Mouse (Mus musculus) embryonic facial prominence, embryonic 15.5 days (tissue): ENCODE data around the gene Ube2e1. TPM values are rescaled to one million over a fixed set of nuclear protein-coding genes. Genes with fewer than 3 reads are reported as not detected.

Experiments
- ATAC-seq: fragments of 200-750 bp; cut with Nextera tagmentation; 2 replicates; pipeline ENCODE4 v1.8.0; 2017; ENCODE audit warnings: low read depth, moderate TSS enrichment; ENCODE audit not compliant: insufficient number of reproducible peaks, low FRiP score, low TSS enrichment
- H3K27ac ChIP-seq: fragments of 300-500 bp; sonication (generic); replicated peaks from 2 replicates; pipeline ENCODE4 v1.5.1; 2015; ENCODE audit warnings: mild to moderate bottlenecking, inconsistent platforms
- H3K27me3 ChIP-seq: fragments of 300-500 bp; sonication (generic); 2 replicates; pipeline ENCODE4 v1.6.1; 2015; ENCODE audit warnings: inconsistent platforms
- H3K36me3 ChIP-seq: fragments of 300-500 bp; sonication (generic); 2 replicates; pipeline ENCODE4 v1.6.1; 2015; ENCODE audit warnings: mild to moderate bottlenecking, inconsistent platforms
- H3K4me1 ChIP-seq: fragments of 300-500 bp; sonication (generic); 2 replicates; pipeline ENCODE4 v1.6.1; 2015; ENCODE audit warnings: inconsistent platforms
- H3K4me2 ChIP-seq: fragments of 300-500 bp; sonication (generic); replicated peaks from 2 replicates; pipeline ENCODE4 v1.6.1; 2015; ENCODE audit warnings: mild to moderate bottlenecking, inconsistent platforms
- H3K4me3 ChIP-seq: fragments of 300-500 bp; sonication (generic); replicated peaks from 2 replicates; pipeline ENCODE4 v1.5.1; 2015; ENCODE audit warnings: mild to moderate bottlenecking, inconsistent platforms
- H3K9ac ChIP-seq: fragments of 300-500 bp; sonication (generic); 2 replicates; pipeline ENCODE4 v1.6.1; 2015; ENCODE audit warnings: inconsistent platforms
- H3K9me3 ChIP-seq: fragments of 300-500 bp; sonication (generic); replicated peaks from 2 replicates; pipeline ENCODE4 v1.6.1; 2016; ENCODE audit warnings: inconsistent platforms
- WGBS: fragments of 180-500 bp; shearing (Covaris S2); methylation state at CpG from one replicate; pipeline ENCODE4 v1.1.7; 2015; 5-methylcytosine and 5-hydroxymethylcytosine counted together
- polyA plus RNA-seq: library from polyadenylated mRNA; unstranded; fragments of >200 nt; fragmentation: Nextera tagmentation; extraction: Ambion mirVana; gene quantifications from 2 replicates; pipeline ENCODE4 v1.2.1, GENCODE M21; 2015

Gene Ube2e1
- polyA plus RNA-seq, 1 experiment from 2014 or later, result 140 TPM

DNA sequence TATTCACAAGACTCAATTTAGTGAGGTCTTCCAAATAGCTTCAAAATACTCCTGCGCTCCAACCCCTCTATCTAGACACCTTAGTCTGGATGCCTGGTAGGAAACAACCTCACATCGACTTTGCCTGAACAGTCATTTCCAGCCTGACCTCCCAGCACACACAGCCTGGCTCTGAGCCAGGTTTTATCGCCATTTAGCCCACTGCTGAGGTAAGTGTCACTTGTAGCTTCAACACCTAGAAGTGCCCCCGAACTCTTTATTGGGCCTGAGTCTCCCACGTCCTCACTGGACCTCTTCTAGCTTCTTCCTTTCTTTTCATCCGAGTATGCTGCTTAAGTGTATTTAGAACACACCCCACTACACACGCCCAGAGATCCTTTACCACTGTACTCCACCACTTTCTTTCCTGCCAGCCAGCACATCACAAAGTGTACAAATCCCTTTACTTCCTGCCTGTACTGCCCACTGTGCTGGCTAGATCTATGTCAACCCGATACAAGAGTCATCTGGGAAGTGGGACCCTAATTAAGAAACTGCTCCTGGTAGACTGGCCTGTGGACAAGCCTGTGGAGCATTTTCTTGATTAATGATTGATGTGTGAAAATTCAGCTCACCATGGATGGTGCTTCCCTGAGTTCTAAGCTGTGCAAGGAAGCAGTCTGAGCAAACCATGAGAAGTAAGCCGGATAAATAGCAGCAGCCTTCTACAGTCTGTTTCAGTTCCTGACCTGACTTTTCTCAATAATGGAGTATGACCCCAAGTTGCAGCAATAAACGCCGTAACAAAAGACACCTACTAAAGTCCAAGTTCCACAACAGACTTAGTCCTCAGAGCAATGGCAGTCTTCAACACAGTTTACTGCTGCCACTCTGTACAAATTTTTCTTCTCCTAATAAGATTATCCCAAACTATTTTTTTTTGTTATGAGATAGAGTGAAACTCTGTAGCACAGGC is 13.9 kb downstream of the Ube2e1 start:
- H3K36me3 ChIP-seq, result no peaks in the 10 kb centered on the region
- 76% methylated on average over 11 of the region's 11 CpGs for WGBS
- no peaks in the 10 kb centered on the region for H3K9me3 ChIP-seq
- no peak overlapping the region for H3K27ac ChIP-seq
- ATAC-seq, result no peak
- no peaks in the 10 kb centered on the region for H3K4me1 ChIP-seq
- no peak overlapping the region for H3K4me3 ChIP-seq
- H3K4me2 ChIP-seq, result no peak overlapping the region
- H3K27me3 ChIP-seq, result no peaks in the 10 kb centered on the region
- no peak overlapping the region for H3K9ac ChIP-seq

DNA sequence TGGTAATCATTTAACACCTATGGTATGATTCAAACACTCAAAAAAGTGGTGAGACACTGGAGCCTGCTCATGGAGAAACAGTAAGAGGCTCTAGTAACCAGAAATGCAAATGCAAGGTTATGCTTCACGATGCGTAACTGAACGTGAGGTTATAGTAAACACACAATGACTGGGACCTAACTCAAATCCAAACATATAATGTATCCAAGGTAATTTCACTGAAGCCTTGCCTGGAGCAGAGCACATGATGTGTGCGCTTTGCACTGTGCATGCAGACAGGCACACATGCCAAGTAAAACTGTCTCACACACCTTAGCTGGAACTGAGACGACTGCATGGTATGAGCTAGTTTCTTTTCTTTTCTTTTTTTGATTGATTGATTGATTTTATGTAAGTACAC is 27.5 kb downstream of the Ube2e1 start:
- no peak for ATAC-seq
- Histone ChIP-seq H3K27ac (no peak overlapping the region), H3K9me3 (no peaks in the 10 kb centered on the region), H3K36me3 (no peaks in the 10 kb centered on the region), H3K9ac (no peak overlapping the region), H3K27me3 (no peaks in the 10 kb centered on the region), H3K4me3 (no peak overlapping the region), H3K4me2 (no peak overlapping the region), H3K4me1 (no peaks in the 10 kb centered on the region)
- WGBS, result 84% methylated on average over 5 of the region's 5 CpGs

DNA sequence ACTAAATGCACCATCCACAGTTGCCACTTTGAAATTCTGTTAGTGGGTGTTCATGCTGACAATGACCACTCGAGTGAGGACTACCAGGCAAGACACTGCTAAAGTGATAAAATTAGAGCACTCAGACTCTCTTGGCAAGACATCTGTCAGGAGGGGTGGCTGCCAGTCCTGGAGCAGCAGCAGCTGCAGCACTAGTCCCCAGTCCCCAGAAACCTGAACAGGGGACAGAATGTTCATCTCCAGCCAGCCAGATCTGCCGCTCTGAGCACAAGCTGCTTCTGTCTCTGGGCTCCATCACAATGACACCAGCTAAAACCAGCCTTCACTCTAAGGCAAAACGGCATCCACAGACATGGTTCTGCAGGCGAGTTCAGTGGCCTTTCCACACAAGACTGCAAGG is 28.4 kb downstream of the Ube2e1 start:
- H3K27me3 ChIP-seq, result no peaks in the 10 kb centered on the region
- no peak; the same call in 1 of the 2 replicates for ATAC-seq
- WGBS, result 72% methylated on average over 4 of the region's 4 CpGs

DNA sequence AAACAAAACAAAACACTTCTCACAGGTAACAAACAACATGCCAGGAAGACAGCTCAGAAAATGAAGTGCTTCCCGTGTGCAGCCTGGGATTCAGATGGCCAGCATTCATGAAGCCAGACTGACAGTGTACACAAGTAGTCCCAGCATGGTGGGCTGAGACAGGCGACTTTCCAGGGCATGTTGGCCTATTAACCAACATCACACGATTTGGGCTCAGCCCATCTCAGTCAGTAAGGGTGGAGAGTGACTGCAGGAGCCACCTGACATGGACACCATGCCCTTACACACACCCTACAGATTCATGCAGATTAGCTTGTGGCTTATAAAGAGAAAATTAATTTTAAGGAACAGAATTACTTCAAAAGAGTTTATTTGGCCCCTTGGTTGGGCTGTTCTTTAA is 28.9 kb downstream of the Ube2e1 start:
- no peaks in the 10 kb centered on the region for H3K27me3 ChIP-seq
- no peaks in the 10 kb centered on the region for H3K4me1 ChIP-seq
- H3K27ac ChIP-seq, result no peak overlapping the region
- no peak overlapping the region for H3K9ac ChIP-seq
- H3K4me3 ChIP-seq, result no peak overlapping the region
- no peak overlapping the region for H3K4me2 ChIP-seq
- no peak for ATAC-seq
- H3K9me3 ChIP-seq, result no peaks in the 10 kb centered on the region
- 68% methylated on average over 3 of the region's 3 CpGs for WGBS
- no peaks in the 10 kb centered on the region for H3K36me3 ChIP-seq

More for the DNA sequence above, 28.4 kb downstream of the Ube2e1 start:
- H3K4me2 ChIP-seq, result no peak overlapping the region
- no peak overlapping the region for H3K9ac ChIP-seq
- no peak overlapping the region for H3K27ac ChIP-seq
- H3K4me1 ChIP-seq, result no peaks in the 10 kb centered on the region
- no peaks in the 10 kb centered on the region for H3K36me3 ChIP-seq
- no peak overlapping the region for H3K4me3 ChIP-seq
- no peaks in the 10 kb centered on the region for H3K9me3 ChIP-seq

DNA sequence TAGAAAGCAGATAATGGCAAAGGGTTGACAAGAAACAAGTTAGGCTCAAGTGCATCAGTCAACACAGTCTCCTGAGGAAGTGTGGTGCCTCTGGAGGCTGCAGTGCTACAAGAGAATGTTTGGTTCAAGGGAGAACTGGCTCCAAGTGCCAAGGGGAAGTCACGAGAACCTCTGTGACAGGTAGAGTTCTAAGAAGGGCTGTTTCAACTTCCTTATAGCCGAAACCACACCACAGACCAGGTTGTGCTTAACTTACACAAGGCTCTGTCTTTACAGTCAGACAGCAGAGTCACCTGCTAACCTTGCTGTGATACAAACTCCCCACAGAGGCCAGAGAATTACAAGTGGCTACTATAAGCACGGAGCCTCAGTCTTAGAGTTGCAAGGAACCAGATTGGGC is 30.1 kb downstream of the Ube2e1 start:
- no peaks in the 10 kb centered on the region for H3K9me3 ChIP-seq
- ATAC-seq, result no peak
- no peaks in the 10 kb centered on the region for H3K36me3 ChIP-seq
- H3K4me1 ChIP-seq, result no peaks in the 10 kb centered on the region
- 79% methylated on average over 3 of the region's 3 CpGs for WGBS
- H3K27me3 ChIP-seq, result no peaks in the 10 kb centered on the region
- no peak overlapping the region for H3K4me2 ChIP-seq
- no peak overlapping the region for H3K4me3 ChIP-seq
- H3K9ac ChIP-seq, result no peak overlapping the region
- no peak overlapping the region for H3K27ac ChIP-seq

DNA sequence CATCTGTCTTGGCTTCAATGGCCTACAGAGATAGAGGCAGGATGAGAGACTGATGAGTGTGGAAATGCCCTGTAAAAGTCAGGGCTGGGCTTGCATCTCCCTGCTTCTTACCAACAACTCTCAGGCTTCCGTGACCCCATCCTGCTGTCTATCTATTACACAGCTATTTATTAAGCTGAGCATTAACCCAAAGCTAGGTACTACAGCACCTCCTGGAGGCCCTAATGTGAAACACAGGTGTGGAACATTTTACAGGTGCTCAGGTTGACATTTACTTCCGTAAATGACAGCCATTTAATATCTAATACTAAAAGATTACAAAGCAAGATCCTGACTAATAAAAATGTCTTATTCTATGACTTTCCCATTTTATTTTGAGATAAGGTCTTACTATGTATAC is 31.0 kb downstream of the Ube2e1 start:
- Histone ChIP-seq H3K4me2 (no peak overlapping the region), H3K27ac (no peak overlapping the region), H3K36me3 (no peaks in the 10 kb centered on the region), H3K4me1 (no peaks in the 10 kb centered on the region), H3K27me3 (no peaks in the 10 kb centered on the region), H3K9ac (no peak overlapping the region), H3K9me3 (no peaks in the 10 kb centered on the region), H3K4me3 (no peak overlapping the region)
- no peak for ATAC-seq
- 97% methylated on average over 2 of the region's 2 CpGs for WGBS

DNA sequence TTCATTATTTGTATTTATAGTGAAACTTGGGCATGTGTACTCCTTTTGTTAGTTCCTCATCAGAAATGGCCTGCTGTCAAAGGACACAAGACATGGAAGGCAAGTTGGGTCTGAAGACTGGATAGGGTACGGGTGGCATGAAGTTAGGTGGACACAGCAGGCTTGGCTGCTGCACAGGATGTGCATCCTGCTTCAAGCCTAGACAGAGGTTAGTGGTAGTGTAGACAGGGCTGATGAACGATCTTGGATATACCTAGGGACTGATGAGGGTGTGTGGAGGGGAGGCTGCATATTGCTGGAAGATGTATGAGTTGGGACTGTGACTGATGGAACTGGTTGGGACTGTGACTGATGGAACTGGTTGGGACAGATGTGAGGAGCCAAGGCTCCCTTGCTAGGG is 32.8 kb downstream of the Ube2e1 start:
- no peak for ATAC-seq
- 82% methylated on average over 2 of the region's 2 CpGs for WGBS
- H3K4me1 ChIP-seq, result no peaks in the 10 kb centered on the region
- no peak overlapping the region for H3K4me2 ChIP-seq
- no peaks in the 10 kb centered on the region for H3K9me3 ChIP-seq
- H3K4me3 ChIP-seq, result no peak overlapping the region
- no peak overlapping the region for H3K27ac ChIP-seq
- H3K9ac ChIP-seq, result no peak overlapping the region
- H3K36me3 ChIP-seq, result no peaks in the 10 kb centered on the region
- no peaks in the 10 kb centered on the region for H3K27me3 ChIP-seq

DNA sequence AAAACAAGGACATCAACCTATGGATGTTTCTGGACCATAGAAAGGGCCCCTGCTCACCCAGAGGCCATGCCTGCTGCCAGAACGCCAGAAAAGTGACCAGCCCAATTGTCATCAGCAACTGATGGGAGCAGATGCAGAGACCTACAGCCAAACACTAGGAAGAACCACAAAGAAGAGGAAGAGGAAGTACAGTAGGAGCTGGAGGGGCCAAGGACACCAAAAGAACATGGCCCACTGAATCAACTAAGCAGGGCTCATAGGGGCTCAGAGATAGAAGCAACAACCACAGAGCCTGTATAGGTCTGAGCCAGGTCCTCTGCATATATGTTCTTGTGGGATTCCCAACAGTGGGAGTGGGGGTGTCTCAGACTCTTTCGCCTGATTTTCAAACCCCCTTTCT is 34.2 kb downstream of the Ube2e1 start:
- Histone ChIP-seq H3K36me3 (no peaks in the 10 kb centered on the region), H3K9ac (no peak overlapping the region), H3K4me3 (no peak overlapping the region), H3K4me1 (no peaks in the 10 kb centered on the region), H3K27me3 (no peaks in the 10 kb centered on the region), H3K9me3 (no peaks in the 10 kb centered on the region), H3K27ac (no peak overlapping the region), H3K4me2 (no peak overlapping the region)
- ATAC-seq, result no peak
- 75% methylated on average over 2 of the region's 2 CpGs for WGBS

DNA sequence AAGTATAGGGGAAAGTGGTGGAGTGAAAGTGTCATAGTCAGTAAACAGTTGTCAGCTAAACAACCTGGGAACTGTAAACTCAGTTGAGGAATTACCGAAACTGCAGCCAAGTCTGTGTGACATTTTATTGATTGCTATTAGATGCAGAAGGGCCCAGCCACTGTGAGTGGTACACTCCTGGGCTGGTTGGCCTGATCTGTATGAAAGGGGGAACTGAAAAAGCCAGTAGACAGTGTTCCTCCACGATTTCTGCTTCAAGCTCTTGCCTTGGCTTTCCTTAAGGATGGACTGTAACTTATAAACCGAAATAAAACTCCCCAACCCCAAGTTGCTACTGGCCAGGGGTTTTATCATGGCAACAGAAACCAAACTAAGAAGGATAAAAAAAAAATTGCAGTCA is 39.1 kb downstream of the Ube2e1 start:
- no peak overlapping the region for H3K27ac ChIP-seq
- H3K9me3 ChIP-seq, result no peaks in the 10 kb centered on the region
- H3K4me3 ChIP-seq, result no peak overlapping the region
- no peaks in the 10 kb centered on the region for H3K4me1 ChIP-seq
- whole genome bisulfite sequencing, result 85% methylated on average over 3 of the region's 3 CpGs
- H3K36me3 ChIP-seq, result no peaks in the 10 kb centered on the region
- no peaks in the 10 kb centered on the region for H3K27me3 ChIP-seq
- H3K4me2 ChIP-seq, result no peak overlapping the region
- ATAC-seq, result no peak
- H3K9ac ChIP-seq, result no peak overlapping the region

DNA sequence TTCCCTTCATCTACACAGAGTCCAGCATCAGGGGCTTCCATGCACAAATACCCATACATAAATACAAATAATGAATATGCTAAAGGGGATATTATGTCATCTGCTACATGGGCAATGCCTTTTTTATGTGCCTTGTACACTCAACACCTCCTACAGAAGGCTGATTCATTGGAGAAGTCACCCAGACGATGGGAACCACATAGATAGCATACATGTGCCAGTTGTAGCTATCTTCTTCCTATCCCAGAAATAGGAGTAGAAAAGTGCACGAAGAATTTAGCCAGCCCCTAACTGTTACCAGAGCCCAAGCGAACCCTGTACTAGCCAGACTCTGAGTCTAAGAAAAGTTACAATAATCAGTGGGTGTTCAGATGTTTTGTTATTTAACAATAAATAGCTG is 39.5 kb downstream of the Ube2e1 start:
- 92% methylated on average over 3 of the region's 3 CpGs for WGBS

DNA sequence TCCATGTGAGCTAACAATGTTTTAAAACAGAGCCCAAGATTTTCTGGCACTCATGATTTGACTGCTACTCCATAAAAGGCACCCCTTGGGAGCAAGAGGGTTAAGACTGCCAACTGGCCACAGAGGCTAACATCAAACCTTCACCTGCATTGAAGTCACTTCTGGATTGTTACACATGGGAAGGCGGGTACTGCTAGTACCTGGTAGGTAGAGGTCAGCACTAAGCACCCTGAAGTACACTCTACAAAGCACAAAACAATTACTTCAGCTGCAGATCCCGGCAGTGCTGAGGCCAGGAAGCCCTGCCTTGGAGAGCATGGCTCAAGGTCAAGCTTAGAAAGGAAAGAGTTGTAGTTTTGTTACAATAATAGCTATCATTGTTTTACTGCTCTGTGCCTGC is 44.3 kb downstream of the Ube2e1 start:
- H3K27ac ChIP-seq, result no peak overlapping the region
- 68% methylated on average over 2 of the region's 2 CpGs for WGBS
- ATAC-seq, result no peak
- H3K36me3 ChIP-seq, result peaks cover 7% of the 10 kb centered on the region; the same call in 1 of the 2 replicates
- no peaks in the 10 kb centered on the region for H3K4me1 ChIP-seq
- no peak overlapping the region for H3K4me3 ChIP-seq
- no peaks in the 10 kb centered on the region for H3K9me3 ChIP-seq
- no peaks in the 10 kb centered on the region for H3K27me3 ChIP-seq
- H3K4me2 ChIP-seq, result no peak overlapping the region
- H3K9ac ChIP-seq, result no peak overlapping the region

More for the DNA sequence above, 39.5 kb downstream of the Ube2e1 start:
- no peak overlapping the region for H3K27ac ChIP-seq
- H3K4me3 ChIP-seq, result no peak overlapping the region
- ATAC-seq, result no peak
- H3K36me3 ChIP-seq, result no peaks in the 10 kb centered on the region
- no peaks in the 10 kb centered on the region for H3K4me1 ChIP-seq
- no peaks in the 10 kb centered on the region for H3K27me3 ChIP-seq
- H3K9me3 ChIP-seq, result no peaks in the 10 kb centered on the region
- H3K9ac ChIP-seq, result no peak overlapping the region
- H3K4me2 ChIP-seq, result no peak overlapping the region

DNA sequence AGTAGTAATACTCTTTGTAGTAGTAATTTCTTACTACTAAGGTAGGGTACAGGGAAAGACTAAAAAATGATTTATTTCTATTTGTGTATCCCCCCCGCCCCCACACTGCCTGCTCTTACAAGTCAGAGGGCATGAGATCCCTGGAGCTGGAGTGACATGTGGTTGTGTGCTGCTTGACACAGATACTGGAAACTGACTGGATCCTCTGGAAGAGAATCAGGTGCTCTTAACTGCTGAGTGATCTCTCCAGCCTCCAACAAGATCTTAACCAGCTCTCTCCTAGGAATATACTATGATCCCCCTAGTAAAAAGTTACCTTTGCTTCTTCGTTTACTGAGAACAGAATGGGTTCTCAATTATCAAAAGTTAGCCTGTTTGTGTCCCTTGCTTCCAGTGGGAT is 45.2 kb downstream of the Ube2e1 start:
- Histone ChIP-seq H3K9ac (no peak overlapping the region), H3K27me3 (no peaks in the 10 kb centered on the region), H3K4me1 (no peaks in the 10 kb centered on the region), H3K9me3 (no peaks in the 10 kb centered on the region), H3K27ac (no peak overlapping the region), H3K4me3 (no peak overlapping the region), H3K4me2 (no peak overlapping the region), H3K36me3 (peaks cover 16% of the 10 kb centered on the region)
- no peak for ATAC-seq
- WGBS, result 98% methylated on average over 2 of the region's 2 CpGs
